Mouse (Mus musculus) testis, adult 2 months (tissue): ENCODE measurements at regions not wholly inside any gene's neighbourhood (a gene's known extent, or its start where the extent isn't known, plus 50 kb on each side); places are given as distances from the start of the nearest gene placed in this dataset.
"Not testable (repeated sequence)": the region's sequence is repeated elsewhere in the genome, so short reads cannot be mapped to it uniquely, and the experiment has no call there.

Experiments
- H3K27ac ChIP-seq: fragments of 200-500 bp; 2 replicates; pipeline ENCODE4 v1.5.1; 2012; ENCODE audit warnings: low read depth, low read length; ENCODE audit not compliant: control insufficient read depth, insufficient read depth
- H3K27me3 ChIP-seq: fragments of 200-500 bp; 2 replicates; pipeline ENCODE4 v1.6.1; 2012; ENCODE audit warnings: mild to moderate bottlenecking, low read length, moderate library complexity; ENCODE audit not compliant: control insufficient read depth, insufficient read depth
- H3K36me3 ChIP-seq: fragments of 200-500 bp; 2 replicates; pipeline ENCODE4 v1.6.1; 2012; ENCODE audit warnings: mild to moderate bottlenecking, low read length; ENCODE audit not compliant: control insufficient read depth, insufficient read depth
- H3K4me1 ChIP-seq: fragments of 200-500 bp; 2 replicates; pipeline ENCODE4 v1.6.1; 2012; ENCODE audit warnings: low read length; ENCODE audit not compliant: control insufficient read depth, insufficient read depth
- H3K4me3 ChIP-seq: fragments of 200-500 bp; 2 replicates; pipeline ENCODE4 v1.5.1; 2012; ENCODE audit warnings: low read depth, mild to moderate bottlenecking, low read length, moderate library complexity, mixed read lengths; ENCODE audit not compliant: control insufficient read depth
- CTCF ChIP-seq: fragments of 200-500 bp; IDR thresholded peaks from 2 replicates; pipeline ENCODE4 v1.5.1; 2012; ENCODE audit warnings: low read depth, mild to moderate bottlenecking, inconsistent platforms, low read length, moderate library complexity; ENCODE audit not compliant: control insufficient read depth, insufficient read depth, insufficient replicate concordance
- POLR2A ChIP-seq: fragments of 200-500 bp; IDR thresholded peaks from 2 replicates; pipeline ENCODE4 v1.6.1; 2012; ENCODE audit warnings: low read depth, mild to moderate bottlenecking, inconsistent platforms, low read length, moderate library complexity; ENCODE audit not compliant: control insufficient read depth

GRCm38 (mm10) chr1:166900441-166901161 is 100.6 kb upstream of the Fam78b start:
- TF ChIP-seq POLR2A (no peak), CTCF (no peak)
- Histone ChIP-seq H3K27me3 (no peaks in the 10 kb centered on the region), H3K4me3 (no peak overlapping the region), H3K4me1 (no peaks in the 10 kb centered on the region), H3K36me3 (no peaks in the 10 kb centered on the region), H3K27ac (no peak overlapping the region)

- Histone ChIP-seq H3K36me3 (no peaks in the 10 kb centered on the region), H3K4me3 (no peak overlapping the region), H3K4me1 (no peaks in the 10 kb centered on the region), H3K27me3 (no peaks in the 10 kb centered on the region), H3K27ac (no peak overlapping the region)
- TF ChIP-seq CTCF (no peak), POLR2A (no peak)
These were observed 99.6 kb upstream of the Fam78b start for GRCm38 (mm10) chr1:166901574-166901973.

- Histone ChIP-seq H3K27me3 (no peaks in the 10 kb centered on the region), H3K36me3 (no peaks in the 10 kb centered on the region), H3K4me1 (no peaks in the 10 kb centered on the region), H3K27ac (no peak overlapping the region), H3K4me3 (no peak overlapping the region)
- TF ChIP-seq POLR2A, result no peak
These were observed 97.8 kb upstream of the Fam78b start for GRCm38 (mm10) chr1:166903417-166903816.

DNA sequence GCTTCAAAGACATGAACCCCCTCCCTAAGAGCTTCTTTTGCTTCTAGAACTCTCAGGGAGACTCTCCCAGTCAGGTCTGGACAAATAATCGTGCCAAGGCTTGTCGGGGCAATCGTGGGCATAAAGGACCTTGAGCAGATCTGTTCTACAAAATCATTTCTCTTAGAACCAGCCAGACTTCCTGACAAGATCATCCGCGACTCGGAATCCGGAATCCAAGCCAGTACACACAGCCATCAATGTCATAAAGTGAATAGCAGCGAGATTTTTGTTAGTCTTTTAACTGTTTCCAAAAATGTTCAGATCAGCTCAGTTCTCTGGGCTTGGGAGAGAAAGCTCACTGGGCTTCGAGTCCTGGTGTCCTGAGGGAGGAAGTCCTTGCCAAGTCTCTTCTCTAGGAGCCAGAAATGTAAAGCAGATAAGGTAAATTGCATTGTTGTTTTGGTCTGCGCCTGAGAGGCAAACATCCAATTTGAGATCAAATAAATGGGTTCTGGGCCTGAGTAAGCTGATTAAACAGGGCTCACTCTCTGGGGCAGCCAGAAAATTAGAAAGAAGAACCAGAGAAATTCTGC is 92.9 kb upstream of the Fam78b start:
- Histone ChIP-seq H3K4me1 (no peaks in the 10 kb centered on the region), H3K27me3 (no peaks in the 10 kb centered on the region), H3K27ac (no peak overlapping the region), H3K4me3 (no peak overlapping the region), H3K36me3 (no peaks in the 10 kb centered on the region)
- TF ChIP-seq CTCF, result no peak

GRCm38 (mm10) chr1:166912195-166912594 is 89.0 kb upstream of the Fam78b start:
- not testable (repeated sequence) for H3K36me3 ChIP-seq, H3K27ac ChIP-seq, H3K27me3 ChIP-seq, H3K4me1 ChIP-seq, H3K4me3 ChIP-seq

GRCm38 (mm10) chr1:166922911-166923712 is 78.1 kb upstream of the Fam78b start:
- TF ChIP-seq CTCF (no peak), POLR2A (no peak)
- H3K4me3 ChIP-seq, result no peak overlapping the region
- no peaks in the 10 kb centered on the region for H3K36me3 ChIP-seq
- H3K27ac ChIP-seq, result no peak overlapping the region
- no peaks in the 10 kb centered on the region for H3K27me3 ChIP-seq
- H3K4me1 ChIP-seq, result no peaks in the 10 kb centered on the region

DNA sequence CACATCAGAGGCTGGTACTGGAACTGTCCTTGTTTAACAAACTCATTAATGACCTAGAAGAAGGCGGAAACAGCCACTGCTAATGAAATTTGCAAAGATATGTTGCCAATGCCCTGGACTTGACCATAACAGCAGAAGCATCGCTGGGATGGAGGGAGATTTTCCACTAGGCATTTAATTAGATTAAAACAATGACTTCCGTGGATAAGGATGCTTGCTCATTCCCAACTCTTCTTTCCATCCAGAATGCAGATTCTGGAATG is 77.6 kb upstream of the Fam78b start:
- Histone ChIP-seq H3K27ac (no peak overlapping the region), H3K27me3 (no peaks in the 10 kb centered on the region), H3K4me3 (no peak overlapping the region), H3K36me3 (no peaks in the 10 kb centered on the region), H3K4me1 (no peaks in the 10 kb centered on the region)
- TF ChIP-seq CTCF (no peak), POLR2A (no peak)

GRCm38 (mm10) chr1:166924126-166924525 is 77.1 kb upstream of the Fam78b start:
- Histone ChIP-seq H3K4me3 (no peak overlapping the region), H3K27ac (no peak overlapping the region), H3K36me3 (no peaks in the 10 kb centered on the region), H3K27me3 (no peaks in the 10 kb centered on the region), H3K4me1 (no peaks in the 10 kb centered on the region)
- TF ChIP-seq POLR2A (no peak), CTCF (no peak)
